Mouse (Mus musculus) liver, embryonic 13.5 days (tissue): Measurements from ENCODE around the gene Sfmbt1. TPM values are rescaled to one million over a fixed set of nuclear protein-coding genes. Genes with fewer than 3 reads are reported as not detected.

Experiments
- ATAC-seq: fragments of 200-750 bp; cut with Nextera tagmentation; 2 replicates; pipeline ENCODE4 v1.8.0; 2017; ENCODE audit warnings: low read depth, mild to moderate bottlenecking, moderate number of reproducible peaks, moderate library complexity
- DNase-seq: peaks from one replicate; pipeline ENCODE4 v3.0.0; 2022
- H3K27ac ChIP-seq: fragments of 300-500 bp; sonication (generic); 2 replicates; pipeline ENCODE4 v1.5.1; 2015; ENCODE audit warnings: moderate library complexity, mild to moderate bottlenecking, inconsistent platforms
- H3K27me3 ChIP-seq: fragments of 300-500 bp; sonication (generic); 2 replicates; pipeline ENCODE4 v1.6.1; 2015; ENCODE audit warnings: mild to moderate bottlenecking, inconsistent platforms
- H3K36me3 ChIP-seq: fragments of 300-500 bp; sonication (generic); 2 replicates; pipeline ENCODE4 v1.6.1; 2015; ENCODE audit warnings: mild to moderate bottlenecking, inconsistent platforms
- H3K4me1 ChIP-seq: fragments of 300-500 bp; sonication (generic); replicated peaks from 2 replicates; pipeline ENCODE4 v1.6.1; 2015; ENCODE audit warnings: inconsistent platforms
- H3K4me2 ChIP-seq: fragments of 300-500 bp; sonication (generic); 2 replicates; pipeline ENCODE4 v1.6.1; 2015; ENCODE audit warnings: inconsistent platforms, mild to moderate bottlenecking, moderate library complexity
- H3K4me3 ChIP-seq: fragments of 300-500 bp; sonication (generic); replicated peaks from 2 replicates; pipeline ENCODE4 v1.5.1; 2015; ENCODE audit warnings: mild to moderate bottlenecking, inconsistent platforms
- H3K9ac ChIP-seq: fragments of 300-500 bp; sonication (generic); 2 replicates; pipeline ENCODE4 v1.6.1; 2015; ENCODE audit warnings: mild to moderate bottlenecking, inconsistent platforms
- H3K9me3 ChIP-seq: fragments of 300-500 bp; sonication (generic); replicated peaks from 2 replicates; pipeline ENCODE4 v1.6.1; 2016; ENCODE audit warnings: inconsistent platforms
- WGBS: fragments of 180-500 bp; shearing (Covaris S2); methylation state at CpG from one replicate; pipeline ENCODE4 v1.1.7; 2015; ENCODE audit not compliant: insufficient replicate concordance; 5-methylcytosine and 5-hydroxymethylcytosine counted together
- polyA plus RNA-seq: library from polyadenylated mRNA; unstranded; fragments of >200 nt; fragmentation: Nextera tagmentation; extraction: Ambion mirVana; gene quantifications from 2 replicates; pipeline ENCODE4 v1.2.1, GENCODE M21; 2015

Gene Sfmbt1
- polyA plus RNA-seq, 1 experiment from 2014 or later = 13.3 TPM

DNA sequence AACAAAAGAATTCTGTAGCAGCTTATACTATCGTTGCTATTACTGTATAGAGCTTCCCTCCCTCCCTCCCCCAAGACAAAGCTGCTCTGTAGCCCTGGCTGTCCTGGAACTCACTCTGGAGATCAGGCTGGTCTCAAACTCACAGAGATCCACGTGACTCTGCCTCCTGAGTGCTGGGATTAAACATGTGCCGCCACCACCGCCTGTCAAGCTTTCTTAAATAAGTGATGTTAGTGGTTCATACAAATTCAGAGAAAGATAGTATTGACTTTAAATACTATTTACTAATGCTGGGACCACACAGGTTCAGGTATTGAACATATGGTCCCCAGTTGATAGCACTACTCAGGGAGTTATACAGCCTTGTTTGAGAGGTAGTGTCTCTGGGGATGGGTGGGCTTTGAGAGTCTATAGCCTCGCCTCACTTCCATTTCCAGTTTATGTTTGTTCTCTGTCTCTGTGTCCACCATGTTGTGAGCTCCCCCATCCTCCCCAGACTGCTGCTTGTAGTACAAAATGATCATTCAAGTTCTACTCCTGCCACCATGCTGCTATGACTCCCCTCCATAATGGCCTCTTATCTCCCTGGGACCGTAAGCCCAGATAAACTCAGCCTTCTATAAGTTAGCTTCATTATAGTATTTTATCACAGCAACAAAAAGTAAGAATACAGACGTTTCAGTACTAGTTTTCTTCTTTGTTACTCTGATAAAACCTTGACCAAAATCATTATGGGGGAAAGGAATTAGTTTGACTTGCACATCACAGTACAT is 47.7 kb downstream of the Sfmbt1 start:
- Histone ChIP-seq H3K36me3 (peaks cover 5% of the 10 kb centered on the region), H3K4me2 (no peak overlapping the region), H3K27ac (no peak overlapping the region), H3K9ac (no peak overlapping the region; the same call in 1 of the 2 replicates), H3K4me1 (peaks cover 30% of the 10 kb centered on the region), H3K9me3 (no peaks in the 10 kb centered on the region), H3K4me3 (no peak overlapping the region), H3K27me3 (no peaks in the 10 kb centered on the region)
- 66% methylated on average over 7 of the region's 7 CpGs for WGBS
- peak; percentile 41; the same call in 1 of the 2 replicates for ATAC-seq
- DNase-seq = no peak

DNA sequence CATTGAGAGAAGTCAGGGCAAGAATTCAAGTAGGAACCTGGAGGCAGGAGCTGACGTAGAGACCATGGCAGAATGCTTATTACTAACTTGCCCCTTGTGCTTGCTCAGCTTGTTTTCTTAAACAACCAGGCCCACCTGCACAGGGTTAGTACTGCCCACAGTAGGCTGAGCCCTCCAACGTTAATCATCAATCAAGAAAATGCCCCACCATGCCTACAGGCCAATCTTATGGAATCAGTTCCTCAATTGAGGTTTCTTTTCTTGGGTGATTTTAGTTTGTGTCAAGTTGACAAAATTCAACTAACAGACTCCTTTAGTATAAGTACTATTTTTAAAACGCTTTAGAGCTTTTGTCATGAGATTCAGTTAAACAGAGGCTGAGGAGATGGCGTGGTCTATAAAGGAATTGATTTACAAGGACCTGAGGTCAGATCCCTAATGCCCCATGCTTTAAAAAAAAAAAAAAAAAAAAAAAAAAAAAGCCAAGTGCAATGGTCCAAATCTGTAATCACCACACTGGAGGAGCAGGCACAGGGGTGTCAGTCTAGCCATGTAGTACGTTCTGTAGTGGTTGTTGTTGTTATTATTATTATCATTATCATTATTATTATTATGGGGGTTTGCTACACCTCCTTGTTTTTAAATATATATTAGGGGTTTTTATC is 48.4 kb downstream of the Sfmbt1 start:
- no peak overlapping the region for H3K27ac ChIP-seq
- no peak for DNase-seq
- peaks cover 11% of the 10 kb centered on the region for H3K36me3 ChIP-seq
- no peaks in the 10 kb centered on the region for H3K9me3 ChIP-seq
- H3K4me3 ChIP-seq = no peak overlapping the region
- H3K4me2 ChIP-seq = no peak overlapping the region
- no peaks in the 10 kb centered on the region for H3K27me3 ChIP-seq
- H3K4me1 ChIP-seq = peaks cover 27% of the 10 kb centered on the region
- ATAC-seq = no peak
- no peak overlapping the region for H3K9ac ChIP-seq
- WGBS = 65% methylated on average over 5 of the region's 5 CpGs

DNA sequence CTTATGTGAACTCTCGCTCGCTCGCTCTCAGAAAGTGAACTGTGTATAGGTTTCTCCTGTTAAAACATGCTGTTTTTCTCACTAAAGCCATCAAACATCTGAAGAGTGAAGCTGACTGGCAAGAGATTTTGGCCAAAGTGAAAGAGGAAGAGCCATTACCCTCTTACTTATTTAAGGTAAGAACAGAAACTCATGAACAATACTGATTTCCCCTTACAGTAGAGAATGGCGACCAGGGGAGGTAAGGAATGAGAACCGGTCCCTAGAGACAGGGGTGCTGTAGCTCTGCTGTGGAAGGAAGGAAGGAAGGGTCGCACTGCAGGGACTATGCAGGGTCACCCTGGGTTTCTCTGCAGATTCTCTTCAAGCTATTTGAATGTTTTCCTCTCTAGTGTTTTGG is 70.0 kb downstream of the Sfmbt1 start:
- Histone ChIP-seq H3K36me3 (peaks cover 48% of the 10 kb centered on the region), H3K9me3 (no peaks in the 10 kb centered on the region), H3K4me3 (no peak overlapping the region), H3K27ac (no peak overlapping the region), H3K4me1 (no peaks in the 10 kb centered on the region), H3K4me2 (no peak overlapping the region), H3K9ac (no peak overlapping the region), H3K27me3 (no peaks in the 10 kb centered on the region)
- WGBS = 81% methylated on average over 6 of the region's 6 CpGs
- ATAC-seq (no peak), DNase-seq (no peak)

DNA sequence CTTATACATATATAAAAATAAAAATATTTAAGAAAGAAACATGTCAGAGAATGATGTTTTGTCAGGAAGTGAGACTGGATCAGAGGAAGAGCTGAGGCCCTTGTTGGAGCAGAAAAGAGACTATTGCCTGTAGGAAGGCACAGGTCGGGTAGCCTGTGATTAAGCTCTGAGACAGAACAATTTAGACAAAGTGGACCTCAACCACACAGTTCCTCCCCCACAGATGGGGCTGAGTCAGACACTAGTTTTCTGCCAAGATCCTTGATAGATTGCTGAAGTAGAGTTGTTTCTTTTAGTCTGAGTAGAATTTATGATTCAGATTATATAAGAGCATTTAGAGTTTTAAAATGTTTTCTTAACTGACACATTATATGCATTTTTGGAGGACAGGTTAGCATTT is 74.8 kb downstream of the Sfmbt1 start:
- Histone ChIP-seq H3K9me3 (no peaks in the 10 kb centered on the region), H3K4me2 (no peak overlapping the region), H3K4me3 (no peak overlapping the region), H3K36me3 (peaks cover 61% of the 10 kb centered on the region), H3K4me1 (peaks cover 4% of the 10 kb centered on the region; the same call in 1 of the 2 replicates), H3K27ac (no peak overlapping the region), H3K27me3 (no peaks in the 10 kb centered on the region), H3K9ac (no peak overlapping the region)
- ATAC-seq (no peak), DNase-seq (no peak)
- 36% methylated on average over 1 of the region's 1 CpGs for WGBS

DNA sequence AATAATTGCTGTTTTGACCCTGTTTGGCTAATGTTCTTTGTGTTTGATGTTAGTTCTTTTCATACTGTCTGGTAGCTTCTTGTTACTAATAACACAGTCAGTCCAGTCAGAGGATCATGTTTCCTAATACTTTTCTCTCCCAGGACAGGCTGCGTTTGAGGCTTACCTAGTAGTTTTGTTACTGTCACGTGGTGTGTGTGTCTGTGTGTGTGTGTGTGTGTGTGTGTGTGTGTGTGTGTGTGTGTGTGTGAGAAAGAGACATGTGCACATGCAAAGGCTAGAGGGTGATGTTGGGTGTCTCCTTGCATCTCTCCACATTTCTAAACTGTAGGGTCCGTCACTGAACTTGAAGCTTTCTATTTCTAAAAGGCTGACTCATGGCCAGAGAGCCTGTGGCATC is 78.2 kb downstream of the Sfmbt1 start:
- H3K9ac ChIP-seq = no peak overlapping the region
- H3K9me3 ChIP-seq = no peaks in the 10 kb centered on the region
- H3K4me2 ChIP-seq = no peak overlapping the region
- no peak for ATAC-seq
- H3K27me3 ChIP-seq = no peaks in the 10 kb centered on the region
- H3K36me3 ChIP-seq = peaks cover 49% of the 10 kb centered on the region
- H3K4me3 ChIP-seq = no peak overlapping the region
- peaks cover 4% of the 10 kb centered on the region; the same call in 1 of the 2 replicates for H3K4me1 ChIP-seq
- WGBS = 78% methylated on average over 3 of the region's 3 CpGs
- no peak overlapping the region for H3K27ac ChIP-seq
- DNase-seq = no peak

DNA sequence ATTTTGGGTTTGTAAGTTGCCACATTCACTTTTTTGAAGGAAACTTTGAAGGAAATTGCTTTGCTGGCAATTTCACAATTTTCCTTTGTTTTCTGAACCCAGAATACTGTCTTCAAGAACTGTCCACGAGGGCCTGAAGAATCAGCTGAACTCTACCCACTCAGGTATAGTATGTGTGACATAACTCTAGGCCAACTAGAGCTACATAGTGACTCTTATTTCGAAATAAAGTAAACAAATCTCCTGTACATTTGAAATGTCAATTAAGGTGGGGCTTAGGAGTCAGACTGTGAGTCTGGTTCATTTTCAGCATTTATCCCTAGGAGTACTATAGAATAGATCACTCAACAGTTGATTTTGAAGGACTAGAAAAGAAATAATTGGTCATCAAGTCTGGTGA is 87.1 kb downstream of the Sfmbt1 start:
- Histone ChIP-seq H3K4me1 (no peaks in the 10 kb centered on the region; the same call in 1 of the 2 replicates), H3K36me3 (peaks cover 44% of the 10 kb centered on the region), H3K27me3 (no peaks in the 10 kb centered on the region), H3K9ac (no peak overlapping the region), H3K9me3 (no peaks in the 10 kb centered on the region), H3K4me2 (no peak overlapping the region), H3K27ac (no peak overlapping the region), H3K4me3 (no peak overlapping the region)
- WGBS = 72% methylated on average over 2 of the region's 2 CpGs
- no peak for DNase-seq
- no peak for ATAC-seq

DNA sequence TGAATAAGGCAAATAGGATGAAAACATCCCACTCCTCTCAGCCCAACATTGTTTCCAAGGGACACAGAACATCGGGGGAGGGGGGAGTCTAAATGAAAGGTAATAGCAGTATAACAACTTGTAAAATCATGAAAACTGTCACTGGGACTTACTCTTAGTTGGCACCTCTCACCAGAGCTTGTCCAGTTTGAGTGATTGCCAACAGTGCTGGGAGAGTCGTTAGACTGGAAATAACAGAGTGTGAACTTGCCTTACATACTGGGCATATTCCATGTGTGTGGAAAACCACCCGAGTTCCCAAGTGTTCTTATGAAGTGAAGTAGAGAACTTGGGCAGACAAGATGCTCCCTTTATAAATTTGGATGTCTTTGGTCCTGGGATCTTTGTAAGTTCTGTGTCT is 106.5 kb downstream of the Sfmbt1 start:
- ATAC-seq = no peak
- Histone ChIP-seq H3K4me2 (no peak overlapping the region), H3K4me3 (no peak overlapping the region), H3K9ac (no peak overlapping the region), H3K27me3 (no peaks in the 10 kb centered on the region), H3K27ac (no peak overlapping the region), H3K36me3 (peaks cover 36% of the 10 kb centered on the region), H3K4me1 (peaks cover 9% of the 10 kb centered on the region), H3K9me3 (no peaks in the 10 kb centered on the region)
- no peak for DNase-seq
- WGBS = 68% methylated on average over 3 of the region's 3 CpGs

DNA sequence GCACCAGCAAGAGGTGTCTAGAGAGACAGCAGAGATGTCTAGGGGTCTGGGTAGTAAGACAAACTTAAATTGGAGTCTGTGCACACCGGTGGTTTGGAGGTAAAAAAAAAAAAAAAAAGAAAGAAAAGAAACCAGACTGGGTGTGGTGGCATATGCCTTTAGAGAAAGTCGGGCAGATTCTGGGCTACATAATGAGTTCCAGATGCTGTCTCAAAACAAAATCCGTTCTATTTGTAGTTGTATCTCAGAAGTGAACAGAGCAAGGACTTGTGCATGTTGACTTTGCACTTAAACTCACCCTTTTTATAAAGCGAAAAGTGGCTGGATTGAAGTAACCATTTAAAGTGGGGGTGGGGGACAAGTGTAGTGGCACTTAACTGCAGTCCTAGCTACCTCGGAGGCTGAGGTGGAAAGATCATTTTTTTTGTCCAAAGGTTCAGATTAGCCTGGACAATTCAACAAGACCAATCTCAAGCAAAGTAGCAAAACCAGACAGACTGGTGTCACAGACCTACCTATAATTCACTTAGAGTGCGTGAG is 109.9 kb downstream of the Sfmbt1 start:
- Histone ChIP-seq H3K36me3 (peaks cover 8% of the 10 kb centered on the region), H3K4me1 (peaks cover 42% of the 10 kb centered on the region), H3K9me3 (no peaks in the 10 kb centered on the region), H3K27ac (no peak overlapping the region), H3K27me3 (no peaks in the 10 kb centered on the region), H3K4me3 (no peak overlapping the region), H3K9ac (no peak overlapping the region), H3K4me2 (no peak overlapping the region)
- WGBS = 60% methylated on average over 6 of the region's 6 CpGs
- DNase-seq (no peak), ATAC-seq (no peak)

DNA sequence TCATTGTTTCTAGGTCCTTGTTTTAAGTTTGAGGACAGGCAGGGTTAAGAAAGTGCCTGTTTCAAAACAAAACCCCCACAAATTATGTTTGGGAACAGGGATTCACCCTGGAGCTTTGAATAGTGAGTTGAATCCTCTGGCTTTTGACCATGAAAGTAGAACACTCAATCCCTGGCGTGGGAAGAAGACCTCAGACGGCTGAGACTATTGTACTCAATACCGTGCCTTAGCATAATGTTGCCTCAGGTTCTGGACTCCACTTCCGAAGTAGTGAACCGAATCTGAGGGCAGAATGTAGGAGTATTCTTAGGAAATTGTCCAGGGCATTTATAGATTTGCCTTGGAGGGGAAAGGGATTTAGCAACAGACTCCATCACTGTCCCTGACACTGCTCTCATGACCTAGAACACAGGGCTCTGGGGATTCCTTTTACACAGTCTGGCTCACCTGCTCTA is 110.4 kb downstream of the Sfmbt1 start:
- ATAC-seq (no peak), DNase-seq (no peak)
- peak overlapping the region; percentile 90 for H3K4me3 ChIP-seq
- H3K9me3 ChIP-seq = no peaks in the 10 kb centered on the region
- peaks cover 3% of the 10 kb centered on the region for H3K36me3 ChIP-seq
- no peaks in the 10 kb centered on the region for H3K27me3 ChIP-seq
- H3K27ac ChIP-seq = no peak overlapping the region
- no peak overlapping the region for H3K9ac ChIP-seq
- 36% methylated on average over 5 of the region's 5 CpGs for WGBS
- H3K4me2 ChIP-seq = peak overlapping the region; percentile 93
- H3K4me1 ChIP-seq = peaks cover 48% of the 10 kb centered on the region

DNA sequence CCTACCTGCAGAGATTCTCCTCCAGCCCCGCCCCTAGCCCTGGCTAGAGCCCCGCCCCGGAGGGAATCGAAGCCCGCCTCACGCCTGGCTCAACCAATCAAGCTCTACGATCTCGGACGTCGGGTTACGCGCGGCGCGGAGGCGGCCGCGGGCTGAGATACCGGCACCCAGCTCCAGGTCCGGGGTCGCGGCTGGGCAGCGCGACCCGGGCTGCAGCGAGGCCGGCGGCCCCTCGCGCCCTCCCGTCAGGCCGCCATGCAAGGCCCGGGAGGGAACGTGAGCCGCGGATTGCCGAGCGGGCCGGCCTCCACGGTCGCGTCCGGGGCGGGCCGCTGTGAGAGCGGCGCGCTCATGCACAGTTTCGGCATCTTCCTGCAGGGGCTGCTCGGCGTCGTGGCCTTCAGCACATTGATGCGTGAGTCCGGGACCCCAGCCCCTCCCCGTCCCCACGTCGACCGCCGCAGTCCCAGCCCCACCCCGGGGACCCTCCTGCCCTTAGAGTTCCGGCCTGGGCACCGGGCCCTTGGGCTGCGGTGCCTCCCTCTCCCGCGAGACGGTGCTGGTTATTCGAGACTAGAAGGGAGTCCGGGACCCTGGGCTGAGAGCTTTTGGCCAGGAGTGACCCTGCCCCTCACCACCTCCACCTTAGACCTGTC is 111.0 kb downstream of the Sfmbt1 start, which contains the start of gene Tmem110:
Gene Tmem110 (plus strand): TSS at position 115 of the 656 bp plus-strand sequence.
- H3K9me3 ChIP-seq = no peaks in the 10 kb centered on the region
- peak; percentile 78 for DNase-seq
- no peaks in the 10 kb centered on the region for H3K36me3 ChIP-seq
- peak within 1 kb of the TSS; percentile 90 for H3K4me3 ChIP-seq
- H3K27me3 ChIP-seq = no peaks in the 10 kb centered on the region
- peaks cover 53% of the 10 kb centered on the region for H3K4me1 ChIP-seq
- H3K27ac ChIP-seq = peak within 1 kb of the TSS; percentile 63
- WGBS = under 1% methylated on average over 52 of the region's 68 CpGs
- peak; percentile 87 for ATAC-seq
- peak within 1 kb of the TSS; percentile 87 for H3K9ac ChIP-seq
- peak within 1 kb of the TSS; percentile 93 for H3K4me2 ChIP-seq
